Mouse (Mus musculus): Measurements from ENCODE around the gene Rbfox1. TPM values are rescaled to one million over a fixed set of nuclear protein-coding genes. Genes with fewer than 3 reads are reported as not detected.

Gene Rbfox1
- total and polyA plus RNA-seq, 3 experiments = 31.6 to 58.1 (median 52.9) TPM

DNA sequence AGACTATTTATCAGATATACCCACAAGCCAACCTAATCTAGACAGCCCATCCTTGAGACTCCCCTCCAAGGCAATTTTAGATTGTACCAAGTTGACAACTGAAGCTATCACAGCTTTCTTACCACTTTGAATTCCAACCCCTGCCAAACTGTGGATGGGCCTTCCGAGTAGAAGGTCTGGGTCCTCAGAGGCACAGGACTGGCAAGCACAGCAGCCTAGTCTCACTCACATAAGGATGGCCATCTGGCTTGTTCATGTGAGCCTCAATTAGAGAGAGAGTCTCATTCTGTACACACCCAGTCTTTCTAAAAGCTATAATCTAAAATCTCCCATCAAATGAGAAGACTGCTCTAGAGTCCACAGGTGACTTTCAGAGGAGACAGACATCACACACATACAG is 1173.4 kb downstream of the Rbfox1 start:
- intact Hi-C loops (cut with DNase I) = loop anchor here (5.0 kb wide), 1 partner anchor 39 kb away; no protein-coding TSS in a partner anchor

DNA sequence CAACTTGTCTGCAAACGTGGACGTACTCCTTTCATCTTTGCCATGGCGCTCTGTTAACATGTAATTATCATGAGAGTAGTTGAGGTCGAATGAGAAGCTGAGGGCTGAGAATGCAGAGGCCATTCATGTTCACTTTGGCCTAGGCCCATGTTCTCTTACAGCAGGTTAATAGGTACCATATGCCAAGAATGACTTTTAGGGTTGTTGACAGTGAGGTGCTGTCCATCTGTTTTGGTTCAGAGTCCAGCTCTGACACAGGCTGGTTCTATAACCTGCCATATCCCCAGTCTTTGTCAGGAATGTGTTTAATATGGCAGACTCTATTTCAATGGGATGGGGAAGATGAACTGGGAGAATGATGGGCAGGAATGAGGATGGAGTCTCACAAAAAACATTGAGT is 1174.4 kb downstream of the Rbfox1 start:
- no peak for TF ChIP-seq CTCF (IDR thresholded peaks at IDR 0.05)
- no peak for TF ChIP-seq POLR2A (IDR thresholded peaks at IDR 0.05; ENCODE audit: insufficient read depth, low read depth, low read length)
- TF ChIP-seq EP300 (IDR thresholded peaks at IDR 0.05; ENCODE audit: insufficient read depth, low read depth, low read length) = no peak
- Histone ChIP-seq H3K27me3 (ENCODE audit: control insufficient read depth, insufficient read depth, low read length) (no peaks in the 10 kb centered on the region), H3K4me3 (no peak overlapping the region), H3K36me3 (ENCODE audit: control insufficient read depth, insufficient read depth, low read length) (peaks cover 3% of the 10 kb centered on the region; the same call in 1 of the 2 replicates), H3K79me2 (replicated peaks; ENCODE audit: control insufficient read depth, insufficient read depth, low read length) (no peaks in the 10 kb centered on the region), H3K4me1 (ENCODE audit: control insufficient read depth, insufficient read depth, low read length) (peaks cover 4% of the 10 kb centered on the region), H3K9ac (ENCODE audit: low read depth, low read length) (no peak overlapping the region), H3K27ac (no peak overlapping the region)
- WGBS = 86% methylated on average over 4 of the region's 4 CpGs
- DNase-seq = no peak
- intact Hi-C loops (cut with DNase I) = loop anchor here (5.0 kb wide), 1 partner anchor 38 kb away; no protein-coding TSS in a partner anchor

More for the DNA sequence above, 1173.4 kb downstream of the Rbfox1 start:
- Histone ChIP-seq H3K9ac (ENCODE audit: low read depth, low read length) (no peak overlapping the region), H3K27ac (peak overlapping the region; percentile 70; the same call in 1 of the 2 replicates), H3K4me3 (no peak overlapping the region), H3K36me3 (ENCODE audit: control insufficient read depth, insufficient read depth, low read length) (peaks cover 3% of the 10 kb centered on the region; the same call in 1 of the 2 replicates), H3K4me1 (ENCODE audit: control insufficient read depth, insufficient read depth, low read length) (peaks cover 4% of the 10 kb centered on the region), H3K27me3 (ENCODE audit: control insufficient read depth, insufficient read depth, low read length) (no peaks in the 10 kb centered on the region), H3K79me2 (replicated peaks; ENCODE audit: control insufficient read depth, insufficient read depth, low read length) (no peaks in the 10 kb centered on the region)
- no peak for TF ChIP-seq POLR2A (IDR thresholded peaks at IDR 0.05; ENCODE audit: insufficient read depth, low read depth, low read length)
- TF ChIP-seq EP300 (IDR thresholded peaks at IDR 0.05; ENCODE audit: insufficient read depth, low read depth, low read length) = no peak
- no peak for TF ChIP-seq CTCF (IDR thresholded peaks at IDR 0.05)
- WGBS = 70% methylated on average over 1 of the region's 1 CpGs
- no peak for DNase-seq

DNA sequence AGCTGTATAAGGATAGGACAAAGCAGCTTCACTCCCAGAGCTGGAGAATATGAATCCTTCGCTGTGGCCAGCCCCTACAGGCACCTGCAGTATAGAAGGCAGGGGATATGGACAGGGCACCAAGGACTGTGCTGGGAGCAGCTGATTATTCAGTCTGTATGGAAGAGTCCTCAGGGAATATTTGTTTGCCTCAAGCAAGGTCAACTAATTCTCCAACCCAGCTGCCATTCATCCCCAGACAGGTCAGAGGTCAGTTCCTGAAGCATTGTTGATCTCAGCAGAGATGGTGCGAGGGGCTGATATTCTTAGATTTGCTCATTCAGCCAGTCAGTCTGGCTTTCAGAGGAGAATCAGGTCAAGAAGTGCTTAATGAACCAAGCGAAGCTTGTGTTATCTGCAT is 1175.7 kb downstream of the Rbfox1 start:
- H3K9ac ChIP-seq (ENCODE audit: low read depth, low read length) = no peak overlapping the region
- no peak for TF ChIP-seq POLR2A (IDR thresholded peaks at IDR 0.05; ENCODE audit: insufficient read depth, low read depth, low read length)
- no peak for TF ChIP-seq CTCF (IDR thresholded peaks at IDR 0.05)
- no peak for TF ChIP-seq EP300 (IDR thresholded peaks at IDR 0.05; ENCODE audit: insufficient read depth, low read depth, low read length)
- peaks cover 3% of the 10 kb centered on the region; the same call in 1 of the 2 replicates for H3K36me3 ChIP-seq (ENCODE audit: control insufficient read depth, insufficient read depth, low read length)
- no peak for DNase-seq
- no peak overlapping the region for H3K4me3 ChIP-seq
- H3K79me2 ChIP-seq (replicated peaks; ENCODE audit: control insufficient read depth, insufficient read depth, low read length) = no peaks in the 10 kb centered on the region
- no peak overlapping the region for H3K27ac ChIP-seq
- 80% methylated on average over 3 of the region's 3 CpGs for WGBS
- intact Hi-C loops (cut with DNase I) = no loop called here
- H3K4me1 ChIP-seq (ENCODE audit: control insufficient read depth, insufficient read depth, low read length) = peaks cover 4% of the 10 kb centered on the region
- no peaks in the 10 kb centered on the region for H3K27me3 ChIP-seq (ENCODE audit: control insufficient read depth, insufficient read depth, low read length)

DNA sequence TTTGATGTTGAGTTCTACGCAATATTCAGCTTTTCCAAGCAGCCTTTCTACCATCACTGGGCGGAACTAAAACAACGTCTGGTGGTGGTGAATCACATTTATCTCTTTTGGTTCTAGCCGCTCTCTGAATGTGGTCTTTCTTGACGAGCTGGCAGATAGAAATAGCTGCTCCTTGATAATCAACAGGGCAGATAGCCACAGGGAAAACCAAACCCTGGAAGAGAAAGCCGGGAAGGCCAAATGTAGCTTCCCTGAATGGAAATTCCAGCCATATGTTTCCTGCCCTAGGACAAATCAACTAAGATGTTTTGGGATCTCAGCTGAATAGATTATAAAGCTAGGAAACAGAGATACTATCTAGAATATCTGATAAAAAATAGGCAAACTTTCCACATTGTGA is 1177.4 kb downstream of the Rbfox1 start:
- DNase-seq = no peak
- no peak overlapping the region for H3K4me3 ChIP-seq
- intact Hi-C loops (cut with DNase I) = no loop called here
- TF ChIP-seq CTCF (IDR thresholded peaks at IDR 0.05) (no peak), EP300 (IDR thresholded peaks at IDR 0.05; ENCODE audit: insufficient read depth, low read depth, low read length) (no peak), POLR2A (IDR thresholded peaks at IDR 0.05; ENCODE audit: insufficient read depth, low read depth, low read length) (no peak)
- no peaks in the 10 kb centered on the region for H3K27me3 ChIP-seq (ENCODE audit: control insufficient read depth, insufficient read depth, low read length)
- peaks cover 3% of the 10 kb centered on the region; the same call in 1 of the 2 replicates for H3K36me3 ChIP-seq (ENCODE audit: control insufficient read depth, insufficient read depth, low read length)
- H3K9ac ChIP-seq (ENCODE audit: low read depth, low read length) = no peak overlapping the region
- H3K27ac ChIP-seq = no peak overlapping the region
- no peaks in the 10 kb centered on the region for H3K79me2 ChIP-seq (replicated peaks; ENCODE audit: control insufficient read depth, insufficient read depth, low read length)
- peaks cover 6% of the 10 kb centered on the region for H3K4me1 ChIP-seq (ENCODE audit: control insufficient read depth, insufficient read depth, low read length)
- 58% methylated on average over 6 of the region's 6 CpGs for WGBS

DNA sequence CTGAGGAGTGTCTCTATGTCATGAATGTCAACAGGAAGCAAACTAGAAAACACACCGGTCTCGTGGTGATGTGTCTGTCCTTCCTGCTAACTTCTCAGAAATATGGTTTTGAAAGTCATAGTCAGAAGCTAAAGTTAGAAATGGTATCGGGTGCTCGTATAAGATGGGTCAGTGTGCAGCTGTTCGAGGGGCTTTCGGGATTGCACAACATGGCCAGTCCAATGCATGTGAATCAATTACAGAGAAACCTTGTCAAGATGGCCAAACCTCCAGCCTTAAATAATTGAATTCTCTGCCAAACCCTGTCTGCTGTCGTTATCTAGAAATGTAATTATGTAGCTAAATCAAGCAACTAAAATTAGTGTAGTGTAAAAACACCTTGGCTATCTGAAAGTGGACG is 1182.0 kb downstream of the Rbfox1 start:
- Histone ChIP-seq H3K27me3 (ENCODE audit: control insufficient read depth, insufficient read depth, low read length) (no peaks in the 10 kb centered on the region), H3K36me3 (ENCODE audit: control insufficient read depth, insufficient read depth, low read length) (peaks cover 4% of the 10 kb centered on the region; the same call in 1 of the 2 replicates), H3K27ac (no peak overlapping the region; the same call in 1 of the 2 replicates), H3K4me3 (no peak overlapping the region), H3K79me2 (replicated peaks; ENCODE audit: control insufficient read depth, insufficient read depth, low read length) (no peaks in the 10 kb centered on the region), H3K9ac (ENCODE audit: low read depth, low read length) (no peak overlapping the region), H3K4me1 (ENCODE audit: control insufficient read depth, insufficient read depth, low read length) (peaks cover 2% of the 10 kb centered on the region; the same call in 1 of the 2 replicates)
- no peak for TF ChIP-seq POLR2A (IDR thresholded peaks at IDR 0.05; ENCODE audit: insufficient read depth, low read depth, low read length)
- TF ChIP-seq CTCF (IDR thresholded peaks at IDR 0.05) = no peak
- TF ChIP-seq EP300 (IDR thresholded peaks at IDR 0.05; ENCODE audit: insufficient read depth, low read depth, low read length) = no peak
- intact Hi-C loops (cut with DNase I) = no loop called here
- DNase-seq = no peak
- 57% methylated on average over 8 of the region's 8 CpGs for WGBS

DNA sequence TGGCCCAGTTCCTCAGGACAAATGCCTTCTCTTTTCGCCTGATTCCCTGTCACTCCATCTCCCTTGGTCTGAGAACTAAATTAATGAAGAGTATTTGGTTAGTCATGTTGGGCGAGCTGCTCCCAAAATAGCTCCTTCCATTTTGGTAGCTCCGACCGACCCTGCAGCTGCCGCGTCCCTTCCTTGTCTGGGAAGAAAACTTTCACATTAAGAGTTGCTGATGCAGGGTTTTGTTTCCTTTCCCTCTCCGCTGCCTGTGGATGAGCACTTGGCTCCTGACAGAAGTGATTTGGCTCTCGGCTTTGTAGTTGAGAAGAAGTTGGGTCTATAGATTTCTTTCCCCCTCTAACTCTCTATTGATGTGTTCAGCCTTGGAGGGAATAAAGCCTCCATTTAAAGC is 1184.4 kb downstream of the Rbfox1 start:
- Histone ChIP-seq H3K4me1 (ENCODE audit: control insufficient read depth, insufficient read depth, low read length) (peaks cover 2% of the 10 kb centered on the region; the same call in 1 of the 2 replicates), H3K4me3 (peak overlapping the region; percentile 46), H3K36me3 (ENCODE audit: control insufficient read depth, insufficient read depth, low read length) (peaks cover 4% of the 10 kb centered on the region; the same call in 1 of the 2 replicates), H3K79me2 (replicated peaks; ENCODE audit: control insufficient read depth, insufficient read depth, low read length) (no peaks in the 10 kb centered on the region), H3K27ac (peak overlapping the region; percentile 87), H3K27me3 (ENCODE audit: control insufficient read depth, insufficient read depth, low read length) (no peaks in the 10 kb centered on the region), H3K9ac (ENCODE audit: low read depth, low read length) (peak overlapping the region; percentile 43)
- WGBS = 30% methylated on average over 8 of the region's 8 CpGs
- intact Hi-C loops (cut with DNase I) = no loop called here
- TF ChIP-seq POLR2A (IDR thresholded peaks at IDR 0.05; ENCODE audit: insufficient read depth, low read depth, low read length) (peak; percentile 34; the same call in 1 of the 2 replicates), EP300 (IDR thresholded peaks at IDR 0.05; ENCODE audit: insufficient read depth, low read depth, low read length) (no peak)
- peak in 1 of 2 experiments; percentile 50 for DNase-seq
